Mouse (Mus musculus): Measurements from ENCODE around the gene Gadd45b. TPM values are rescaled to one million over a fixed set of nuclear protein-coding genes. Genes with fewer than 3 reads are reported as not detected.

The Gadd45b gene
- polyA plus RNA-seq, 1 experiment, result 7.8 TPM

- TF ChIP-seq POLR2A (IDR thresholded peaks at IDR 0.05; ENCODE audit: control insufficient read depth, low read depth, low read length), result no peak
- H3K27me3 ChIP-seq (ENCODE audit: control insufficient read depth, insufficient read depth, low read length), result no peaks in the 10 kb centered on the region
- H3K4me3 ChIP-seq (ENCODE audit: control insufficient read depth, low read depth, low read length), result no peak overlapping the region
- no peaks in the 10 kb centered on the region for H3K36me3 ChIP-seq (ENCODE audit: control insufficient read depth, insufficient read depth, low read length)
- no peak overlapping the region for H3K27ac ChIP-seq (ENCODE audit: control insufficient read depth, insufficient read depth, low read depth, low read length)
- peaks cover 36% of the 10 kb centered on the region for H3K4me1 ChIP-seq (ENCODE audit: control insufficient read depth, insufficient read depth, low read length)
These were observed 6.4 kb downstream of the Gadd45b start for GRCm38 (mm10) chr10:80936135-80936809.

- H3K27ac ChIP-seq (ENCODE audit: control insufficient read depth, insufficient read depth, low read depth, low read length), result no peak overlapping the region
- no peaks in the 10 kb centered on the region for H3K36me3 ChIP-seq (ENCODE audit: control insufficient read depth, insufficient read depth, low read length)
- no peak overlapping the region for H3K4me3 ChIP-seq (ENCODE audit: control insufficient read depth, low read depth, low read length)
- H3K27me3 ChIP-seq (ENCODE audit: control insufficient read depth, insufficient read depth, low read length), result no peaks in the 10 kb centered on the region
- peaks cover 32% of the 10 kb centered on the region for H3K4me1 ChIP-seq (ENCODE audit: control insufficient read depth, insufficient read depth, low read length)
- TF ChIP-seq POLR2A (IDR thresholded peaks at IDR 0.05; ENCODE audit: control insufficient read depth, low read depth, low read length) (no peak), CTCF (IDR thresholded peaks at IDR 0.05; ENCODE audit: control insufficient read depth, insufficient read depth, insufficient replicate concordance, low read depth, low read length) (no peak)
These were observed 6.9 kb downstream of the Gadd45b start for GRCm38 (mm10) chr10:80936810-80937164.

GRCm38 (mm10) chr10:80937646-80938045 is 7.8 kb downstream of the Gadd45b start:
- no peak overlapping the region for H3K4me3 ChIP-seq (ENCODE audit: control insufficient read depth, low read depth, low read length)

GRCm38 (mm10) chr10:80938831-80939550 is 9.1 kb downstream of the Gadd45b start:
- Histone ChIP-seq H3K27me3 (ENCODE audit: control insufficient read depth, insufficient read depth, low read length) (no peaks in the 10 kb centered on the region), H3K27ac (ENCODE audit: control insufficient read depth, insufficient read depth, low read depth, low read length) (no peak overlapping the region), H3K36me3 (ENCODE audit: control insufficient read depth, insufficient read depth, low read length) (no peaks in the 10 kb centered on the region), H3K4me1 (ENCODE audit: control insufficient read depth, insufficient read depth, low read length) (peaks cover 18% of the 10 kb centered on the region), H3K4me3 (ENCODE audit: control insufficient read depth, low read depth, low read length) (no peak overlapping the region; the same call in 1 of the 2 replicates)
- TF ChIP-seq CTCF (IDR thresholded peaks at IDR 0.05; ENCODE audit: control insufficient read depth, insufficient read depth, insufficient replicate concordance, low read depth, low read length) (no peak), POLR2A (IDR thresholded peaks at IDR 0.05; ENCODE audit: control insufficient read depth, low read depth, low read length) (no peak)

More at GRCm38 (mm10) chr10:80937646-80938045, 7.8 kb downstream of the Gadd45b start:
- H3K27me3 ChIP-seq (ENCODE audit: control insufficient read depth, insufficient read depth, low read length), result no peaks in the 10 kb centered on the region
- no peaks in the 10 kb centered on the region for H3K36me3 ChIP-seq (ENCODE audit: control insufficient read depth, insufficient read depth, low read length)
- TF ChIP-seq POLR2A (IDR thresholded peaks at IDR 0.05; ENCODE audit: control insufficient read depth, low read depth, low read length), result no peak
- no peak for TF ChIP-seq CTCF (IDR thresholded peaks at IDR 0.05; ENCODE audit: control insufficient read depth, insufficient read depth, insufficient replicate concordance, low read depth, low read length)
- H3K4me1 ChIP-seq (ENCODE audit: control insufficient read depth, insufficient read depth, low read length), result peaks cover 25% of the 10 kb centered on the region
- no peak overlapping the region for H3K27ac ChIP-seq (ENCODE audit: control insufficient read depth, insufficient read depth, low read depth, low read length)

GRCm38 (mm10) chr10:80939671-80940070 is 9.8 kb downstream of the Gadd45b start:
- H3K36me3 ChIP-seq (ENCODE audit: control insufficient read depth, insufficient read depth, low read length), result no peaks in the 10 kb centered on the region
- H3K27me3 ChIP-seq (ENCODE audit: control insufficient read depth, insufficient read depth, low read length), result no peaks in the 10 kb centered on the region
- TF ChIP-seq POLR2A (IDR thresholded peaks at IDR 0.05; ENCODE audit: control insufficient read depth, low read depth, low read length) (peak; percentile 45; the same call in 1 of the 2 replicates), CTCF (IDR thresholded peaks at IDR 0.05; ENCODE audit: control insufficient read depth, insufficient read depth, insufficient replicate concordance, low read depth, low read length) (no peak)
- H3K27ac ChIP-seq (ENCODE audit: control insufficient read depth, insufficient read depth, low read depth, low read length), result 0 out of 2 replicates have a peak overlapping the region, but pooled peaks have one; percentile 5
- peak overlapping the region; percentile 63 for H3K4me3 ChIP-seq (ENCODE audit: control insufficient read depth, low read depth, low read length)
- peaks cover 18% of the 10 kb centered on the region for H3K4me1 ChIP-seq (ENCODE audit: control insufficient read depth, insufficient read depth, low read length)

GRCm38 (mm10) chr10:80940320-80940987 is 10.6 kb downstream of the Gadd45b start:
- H3K36me3 ChIP-seq (ENCODE audit: control insufficient read depth, insufficient read depth, low read length), result no peaks in the 10 kb centered on the region
- H3K27me3 ChIP-seq (ENCODE audit: control insufficient read depth, insufficient read depth, low read length), result no peaks in the 10 kb centered on the region
- H3K4me1 ChIP-seq (ENCODE audit: control insufficient read depth, insufficient read depth, low read length), result peaks cover 18% of the 10 kb centered on the region
- 0 out of 2 replicates have a peak overlapping the region, but pooled peaks have one; percentile 39 for H3K27ac ChIP-seq (ENCODE audit: control insufficient read depth, insufficient read depth, low read depth, low read length)
- no peak for TF ChIP-seq POLR2A (IDR thresholded peaks at IDR 0.05; ENCODE audit: control insufficient read depth, low read depth, low read length)
- no peak for TF ChIP-seq CTCF (IDR thresholded peaks at IDR 0.05; ENCODE audit: control insufficient read depth, insufficient read depth, insufficient replicate concordance, low read depth, low read length)
- H3K4me3 ChIP-seq (ENCODE audit: control insufficient read depth, low read depth, low read length), result no peak overlapping the region

- H3K36me3 ChIP-seq (ENCODE audit: control insufficient read depth, insufficient read depth, low read length), result no peaks in the 10 kb centered on the region
- no peaks in the 10 kb centered on the region for H3K27me3 ChIP-seq (ENCODE audit: control insufficient read depth, insufficient read depth, low read length)
- H3K27ac ChIP-seq (ENCODE audit: control insufficient read depth, insufficient read depth, low read depth, low read length), result 0 out of 2 replicates have a peak overlapping the region, but pooled peaks have one; percentile 39
- H3K4me1 ChIP-seq (ENCODE audit: control insufficient read depth, insufficient read depth, low read length), result peaks cover 18% of the 10 kb centered on the region
- TF ChIP-seq CTCF (IDR thresholded peaks at IDR 0.05; ENCODE audit: control insufficient read depth, insufficient read depth, insufficient replicate concordance, low read depth, low read length) (no peak), POLR2A (IDR thresholded peaks at IDR 0.05; ENCODE audit: control insufficient read depth, low read depth, low read length) (no peak)
- no peak overlapping the region for H3K4me3 ChIP-seq (ENCODE audit: control insufficient read depth, low read depth, low read length)
These were observed 11.1 kb downstream of the Gadd45b start for GRCm38 (mm10) chr10:80940988-80941347.

Measured in testis, adult 2 months (tissue).